ENCODE assay signal across 16 mouse cellular contexts in the genomic region with DNA sequence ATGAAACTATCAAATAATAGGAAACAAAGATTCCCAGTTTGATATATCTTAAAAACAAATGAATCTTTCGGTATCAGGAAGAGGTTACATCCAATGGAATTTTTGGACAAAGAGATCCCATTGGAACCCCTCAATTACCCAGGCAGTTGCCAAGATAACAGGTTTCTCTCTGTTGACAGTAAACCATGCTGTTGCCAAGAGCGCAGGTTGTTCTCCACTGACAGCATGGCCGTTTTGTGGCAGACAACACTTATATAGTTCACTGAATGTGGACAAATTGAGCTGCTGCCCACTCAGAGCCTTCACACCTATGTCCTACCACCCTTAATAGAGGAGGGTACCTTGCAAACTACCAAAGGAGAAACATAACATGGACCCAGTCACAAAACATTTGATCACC.
DNase-seq lines count a peak whose midpoint lies in the region; ATAC-seq and TF ChIP-seq lines count a peak whose summit lies in the region.
"Had no signal": no experiment of that assay in that cellular context is flagged by ENCODE, and none has a peak within 500 bp of the region (broad histone marks: within the 10 kb centered on the region; RNA-seq: fewer than 3 reads in every experiment).

No protein-coding gene starts in this region.

- no peaks in the 10 kb centered on the region for H3K36me3 ChIP-seq in hindbrain, embryonic 14.5 days (replicated peaks; ENCODE audit: control insufficient read depth, insufficient read depth)
- H3K36me3 ChIP-seq in lung, postnatal 0 days (ENCODE audit: insufficient read depth, low read length), result no peaks in the 10 kb centered on the region
- H3K36me3 ChIP-seq: heart, embryonic 12.5 days; hindbrain, embryonic 10.5 days; hindbrain, embryonic 15.5 days had no signal

- H3K4me3 ChIP-seq in hindbrain, embryonic 14.5 days (replicated peaks; ENCODE audit: low read length), result no peak overlapping the region
- no peak overlapping the region for H3K4me3 ChIP-seq in lung, postnatal 0 days (ENCODE audit: low read depth, low read length)
- H3K4me3 ChIP-seq: gastrocnemius, adult 2 months; heart, embryonic 12.5 days; hindbrain, embryonic 10.5 days; hindbrain, embryonic 15.5 days had no signal

- H3K27me3 ChIP-seq in hindbrain, embryonic 14.5 days (ENCODE audit: control insufficient read depth, insufficient read depth, low read length), result no peaks in the 10 kb centered on the region
- no peaks in the 10 kb centered on the region for H3K27me3 ChIP-seq in lung, postnatal 0 days (replicated peaks; ENCODE audit: insufficient read depth, low read length)
- H3K27me3 ChIP-seq: heart, embryonic 12.5 days; hindbrain, embryonic 15.5 days had no signal

- 89% methylated on average over 3 of the region's 3 CpGs for WGBS in hindbrain, embryonic 14.5 days
- WGBS in lung, postnatal 0 days, result 75% methylated on average over 3 of the region's 3 CpGs

- no peaks in the 10 kb centered on the region for H3K4me1 ChIP-seq in hindbrain, embryonic 14.5 days (replicated peaks; ENCODE audit: control insufficient read depth, insufficient read depth, low read length)
- no peaks in the 10 kb centered on the region for H3K4me1 ChIP-seq in lung, postnatal 0 days (ENCODE audit: insufficient read depth, low read depth, low read length)
- H3K4me1 ChIP-seq: heart, embryonic 12.5 days; hindbrain, embryonic 10.5 days; hindbrain, embryonic 15.5 days had no signal

- peak; percentile 79 for DNase-seq in cerebellum, adult 11-12 months
- DNase-seq in cerebellum, adult 8-10 months, result peak; percentile 46
- DNase-seq in cerebellum, postnatal 14 days, result peak; percentile 54 to 55
- no peak for DNase-seq in hindbrain, embryonic 14.5 days (ENCODE audit: low spot score)
- DNase-seq in adrenal gland, postnatal 4 days (ENCODE audit: low spot score in 2 of 2), result no peak
- DNase-seq in lung, postnatal 0 days (ENCODE audit: low spot score), result no peak
- DNase-seq: adrenal gland, adult 8-10 months; adrenal gland, postnatal 36 days; gastrocnemius, adult 2 months; gastrocnemius, postnatal 25 days; kidney, adult 2 months had no signal

- ATAC-seq in hindbrain, embryonic 14.5 days (ENCODE audit: low FRiP score), result no peak
- no peak for ATAC-seq in lung, postnatal 0 days
- ATAC-seq: forebrain, embryonic 14.5 days; intestine, embryonic 16.5 days had no signal

- TF ChIP-seq EP300 in lung, postnatal 0 days (IDR thresholded peaks at IDR 0.05), result no peak

- TF ChIP-seq CTCF in lung, postnatal 0 days (IDR thresholded peaks at IDR 0.05), result no peak

- H3K9ac ChIP-seq in hindbrain, embryonic 14.5 days, result no peak overlapping the region
- no peak overlapping the region for H3K9ac ChIP-seq in lung, postnatal 0 days (replicated peaks; ENCODE audit: low read depth)
- H3K9ac ChIP-seq: heart, embryonic 12.5 days; hindbrain, embryonic 15.5 days had no signal

- H3K27ac ChIP-seq in hindbrain, embryonic 14.5 days, result no peak overlapping the region
- no peak overlapping the region for H3K27ac ChIP-seq in lung, postnatal 0 days (ENCODE audit: low read length)
- H3K27ac ChIP-seq: gastrocnemius, adult 2 months; hindbrain, embryonic 10.5 days; hindbrain, embryonic 15.5 days had no signal

- no peak overlapping the region for H3K4me2 ChIP-seq in hindbrain, embryonic 14.5 days (replicated peaks)
- no peak overlapping the region for H3K4me2 ChIP-seq in lung, postnatal 0 days (replicated peaks; ENCODE audit: low read depth, low read length)
- H3K4me2 ChIP-seq: heart, embryonic 12.5 days; hindbrain, embryonic 15.5 days had no signal

- no peaks in the 10 kb centered on the region for H3K9me3 ChIP-seq in hindbrain, embryonic 14.5 days (ENCODE audit: control insufficient read depth, low read length)
- no peaks in the 10 kb centered on the region for H3K9me3 ChIP-seq in lung, postnatal 0 days (ENCODE audit: low read length)
- H3K9me3 ChIP-seq: heart, embryonic 12.5 days; hindbrain, embryonic 10.5 days; hindbrain, embryonic 15.5 days had no signal

Comparison
In these comparisons a context has a peak if more than half of its experiments do, and no peak if none do; other contexts are left out.
1. DNase-seq: peak in cerebellum, adult 11-12 months (single experiment), cerebellum, adult 8-10 months (single experiment) and cerebellum, postnatal 14 days (2 of 2); none in hindbrain, embryonic 14.5 days (single experiment), adrenal gland, postnatal 4 days (0 of 2) and lung, postnatal 0 days (single experiment).